Mouse (Mus musculus): Measurements from ENCODE around the gene Fam102a.

DNA sequence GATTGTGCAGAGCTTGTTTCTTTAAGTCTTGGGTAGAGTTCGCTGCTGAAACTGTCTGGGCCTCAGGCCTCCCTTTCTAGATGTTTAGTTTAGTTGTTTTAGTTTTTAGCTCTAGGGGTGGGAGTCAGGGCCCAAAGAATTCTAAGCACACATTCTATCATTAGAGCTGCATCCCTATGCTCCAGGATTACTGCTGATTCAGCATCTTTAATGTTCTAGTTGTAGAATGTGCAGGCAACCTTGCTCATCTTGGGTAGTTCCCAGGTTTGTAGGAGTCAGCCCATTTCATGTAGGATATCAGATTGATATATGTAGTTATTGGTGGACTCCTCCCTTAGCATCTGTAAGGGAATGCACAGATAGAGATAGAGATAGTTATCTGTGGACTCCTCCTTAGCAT, 82.0 kb downstream of the Fam102a start:
- TF ChIP-seq CTCF (IDR thresholded peaks at IDR 0.05; ENCODE audit: control insufficient read depth, insufficient read depth, insufficient read length) (no peak), USF1 (IDR thresholded peaks at IDR 0.05; ENCODE audit: low read depth) (no peak), MYOG (IDR thresholded peaks at IDR 0.05; ENCODE audit: control insufficient read depth, extremely low read depth, insufficient read length) (no peak), MYOD1 (IDR thresholded peaks at IDR 0.05; ENCODE audit: control insufficient read depth, insufficient read length, low read depth) (no peak), CEBPB (IDR thresholded peaks at IDR 0.05; ENCODE audit: low read depth) (no peak), MAX (IDR thresholded peaks at IDR 0.05) (no peak), FOSL1 (IDR thresholded peaks at IDR 0.05; ENCODE audit: insufficient read depth, low read length, poor library complexity, severe bottlenecking) (no peak)
